Mouse (Mus musculus) embryo, embryonic 9.5 days (tissue): Measurements from ENCODE around the gene Nhlrc4.
A peak's percentile ranks its signal among the peaks of the same experiment; 100 is the strongest.

Experiments
- DNase-seq: peaks from one replicate; pipeline ENCODE4 v3.0.0-alpha.2; 2017; ENCODE audit errors: extremely low spot score

Gene Nhlrc4

GRCm38 (mm10) chr17:25958771-25959494 lies 14.2 kb upstream of the Nhlrc4 start:
- no peak for DNase-seq

GRCm38 (mm10) chr17:25957586-25958051 lies 12.9 kb upstream of the Nhlrc4 start:
- DNase-seq: no peak

GRCm38 (mm10) chr17:25956631-25957030 lies 11.9 kb upstream of the Nhlrc4 start:
- no peak for DNase-seq

GRCm38 (mm10) chr17:25956201-25956600 lies 11.4 kb upstream of the Nhlrc4 start:
- DNase-seq: no peak

GRCm38 (mm10) chr17:25955736-25956135 lies 11.0 kb upstream of the Nhlrc4 start:
- DNase-seq: no peak

GRCm38 (mm10) chr17:25954671-25955070 lies 9.9 kb upstream of the Nhlrc4 start:
- no peak for DNase-seq

GRCm38 (mm10) chr17:25953161-25953560 lies 8.4 kb upstream of the Nhlrc4 start:
- no peak for DNase-seq

DNA sequence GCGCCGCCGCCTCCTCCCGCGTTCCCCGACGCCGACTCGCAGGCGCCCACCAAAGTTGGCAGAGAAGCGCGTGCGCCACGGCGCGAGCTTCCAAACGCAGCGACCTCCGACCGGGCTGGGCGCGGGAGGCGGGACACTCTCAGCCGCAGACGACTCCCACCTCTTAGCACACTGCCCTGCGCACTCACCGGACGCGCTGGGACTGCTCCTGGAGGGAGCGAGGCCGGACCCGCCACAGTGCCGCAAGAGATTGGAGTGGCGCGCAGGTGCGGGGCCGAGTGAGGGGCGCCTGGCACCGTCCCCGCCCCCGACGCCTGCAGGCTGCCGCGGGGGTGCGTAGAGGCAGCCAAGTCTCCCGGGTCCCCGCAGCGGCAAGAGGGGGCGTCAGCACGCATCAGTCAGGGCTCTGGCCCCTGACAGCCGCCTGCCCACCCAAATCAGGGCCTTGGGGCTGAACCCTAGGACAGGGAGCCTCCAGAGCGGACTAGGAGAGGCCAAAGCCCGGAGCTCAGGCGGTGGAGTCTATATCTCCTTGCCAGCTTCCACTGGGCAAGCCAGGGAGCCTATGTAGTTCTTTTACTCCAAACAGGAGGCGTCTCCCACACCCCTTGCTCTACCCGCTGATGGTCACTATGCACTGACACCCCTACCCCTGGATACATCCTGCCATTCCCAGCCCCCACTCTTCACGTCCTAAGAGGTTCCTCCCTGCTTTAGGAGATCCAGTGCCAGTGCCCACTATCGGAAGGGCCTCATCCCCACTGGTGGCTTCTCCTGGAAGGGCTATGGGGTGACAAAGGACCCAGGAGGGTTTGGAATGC lies 7.3 kb upstream of the Nhlrc4 start, which contains the start of gene A930017K11Rik:
Gene A930017K11Rik, minus strand, starts transcription at position 763 of the 821 bp plus-strand sequence.
- DNase-seq: no peak

DNA sequence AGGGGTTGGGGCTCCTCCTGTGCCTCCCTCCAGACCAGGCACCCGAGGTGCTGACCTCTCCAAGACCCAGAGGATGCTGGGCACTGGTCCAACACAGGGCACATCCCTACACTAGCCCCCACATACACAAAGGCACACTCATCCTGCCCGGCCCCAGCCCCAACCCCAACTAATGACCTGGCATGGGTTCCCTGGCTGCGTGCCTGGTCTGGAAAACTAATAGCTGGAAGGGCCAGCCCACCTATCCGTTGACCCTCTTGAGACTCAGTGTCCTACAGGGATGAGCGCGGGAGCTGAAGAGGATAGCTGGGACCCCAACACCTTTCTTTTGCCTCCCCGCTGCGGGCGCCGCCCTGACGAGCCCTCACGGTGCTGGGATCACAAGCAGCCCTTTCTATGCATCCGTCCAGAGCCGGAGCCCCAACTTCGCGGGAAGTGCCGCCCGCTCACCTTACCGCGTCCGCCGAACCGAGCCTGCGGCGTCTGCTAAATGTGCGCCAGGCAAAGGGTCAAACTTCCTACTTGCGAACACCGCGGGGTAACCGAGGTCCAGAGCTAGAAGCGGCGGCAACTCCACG lies 6.6 kb upstream of the Nhlrc4 start:
- DNase-seq: peak; percentile 47

DNA sequence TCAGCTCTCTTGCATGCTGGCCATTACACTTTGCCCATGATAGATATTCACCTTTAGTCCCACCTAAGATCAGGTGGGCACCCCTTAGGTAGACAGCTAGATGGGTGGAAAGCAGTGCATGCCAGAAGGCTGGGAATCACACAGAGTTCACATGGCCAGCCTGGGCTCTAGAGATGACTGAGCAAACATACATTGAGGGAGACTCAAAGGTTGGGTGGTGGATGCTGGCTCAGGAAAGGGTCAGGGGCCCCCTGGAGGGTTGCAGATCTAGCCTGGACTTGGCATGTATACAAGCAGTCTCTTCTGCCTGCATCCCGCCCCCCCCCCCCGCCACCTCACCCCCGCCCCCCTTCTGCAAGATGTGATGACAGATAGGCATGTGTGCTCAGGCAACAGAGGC lies 5.9 kb upstream of the Nhlrc4 start:
- no peak for DNase-seq

DNA sequence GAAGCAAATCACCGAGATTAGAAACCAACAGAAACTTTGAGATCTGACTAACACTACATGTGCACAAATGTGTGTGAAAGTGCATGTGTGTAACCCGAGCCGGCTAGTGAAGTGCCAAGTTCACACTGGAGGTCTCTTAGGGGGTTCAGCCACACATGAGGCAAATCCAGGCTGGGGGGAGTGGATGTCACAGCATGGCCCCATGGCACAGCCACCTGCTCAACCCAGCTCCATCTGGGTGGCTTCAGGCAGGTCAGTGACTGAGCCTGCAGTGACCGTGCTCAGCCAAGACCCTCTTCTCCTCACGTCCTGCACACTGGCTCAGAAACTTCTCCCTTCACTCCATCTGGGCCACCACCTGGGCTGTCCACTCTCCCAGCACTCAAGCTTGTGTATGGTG lies 5.2 kb upstream of the Nhlrc4 start:
- DNase-seq: no peak

DNA sequence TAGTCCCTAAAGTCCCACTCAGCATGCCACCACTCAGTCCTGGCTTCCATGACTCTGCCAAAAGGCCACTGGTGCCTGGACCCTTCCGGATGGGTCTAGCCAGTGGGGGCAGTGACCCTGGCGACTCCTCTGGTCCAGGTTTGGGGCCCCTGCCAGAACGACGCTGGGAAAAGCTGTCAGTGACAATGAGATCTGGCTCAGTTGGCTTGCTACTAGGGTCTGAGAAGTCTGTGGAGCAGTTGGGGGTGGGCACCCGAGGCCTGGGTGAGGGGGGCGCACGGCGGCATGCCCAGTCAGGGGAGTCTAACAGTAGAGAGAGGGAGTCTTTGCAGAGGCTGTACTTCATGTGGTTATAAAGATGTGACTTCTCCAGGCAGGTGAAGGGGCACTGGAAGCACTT lies 3.3 kb upstream of the Nhlrc4 start:
- DNase-seq: no peak

DNA sequence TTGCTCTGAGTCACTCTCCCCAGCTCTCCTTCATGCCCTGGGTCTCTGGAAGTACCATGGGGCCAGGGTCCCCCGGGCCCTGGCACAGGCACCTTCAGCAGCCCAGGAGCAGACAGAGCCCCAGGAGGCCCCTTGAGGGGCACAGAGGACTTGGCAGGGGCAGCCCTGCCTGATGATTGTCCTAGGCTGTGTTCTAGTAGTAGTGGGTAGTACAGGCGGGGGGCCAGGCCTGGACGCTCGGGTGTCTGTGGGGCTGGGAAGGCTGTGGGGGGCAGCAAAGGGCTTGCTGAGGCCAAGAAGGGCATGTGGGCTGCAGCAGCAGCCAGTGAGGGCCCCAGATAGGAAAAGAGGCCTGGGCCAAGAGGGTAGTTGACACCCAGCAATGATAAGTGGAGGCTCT lies 2.8 kb upstream of the Nhlrc4 start:
- DNase-seq: no peak

DNA sequence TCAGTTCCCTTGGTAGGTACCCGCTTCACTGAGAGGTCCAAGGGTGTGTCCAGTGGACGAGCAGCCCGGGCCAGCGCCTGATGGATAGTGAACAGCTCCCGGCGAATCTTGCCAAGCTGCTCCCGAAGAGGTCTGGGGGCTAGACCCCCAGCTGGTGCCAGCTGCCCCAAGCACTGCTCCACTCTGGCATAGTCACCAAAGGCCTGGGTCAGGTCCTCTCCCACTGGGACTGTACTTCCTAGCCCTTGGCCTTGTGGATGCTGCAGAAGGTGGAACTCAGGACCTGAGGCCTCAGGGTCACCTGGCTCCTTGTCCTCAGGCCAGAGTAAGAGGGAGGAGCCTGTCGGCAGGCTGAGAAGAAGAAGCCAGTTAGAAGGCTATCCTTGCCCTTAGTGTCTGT lies 2.1 kb upstream of the Nhlrc4 start:
- DNase-seq: no peak

GRCm38 (mm10) chr17:25946349-25946748 lies 1.6 kb upstream of the Nhlrc4 start:
- no peak for DNase-seq

GRCm38 (mm10) chr17:25945517-25946155 lies 875 bp upstream of the Nhlrc4 start:
- DNase-seq: no peak

DNA sequence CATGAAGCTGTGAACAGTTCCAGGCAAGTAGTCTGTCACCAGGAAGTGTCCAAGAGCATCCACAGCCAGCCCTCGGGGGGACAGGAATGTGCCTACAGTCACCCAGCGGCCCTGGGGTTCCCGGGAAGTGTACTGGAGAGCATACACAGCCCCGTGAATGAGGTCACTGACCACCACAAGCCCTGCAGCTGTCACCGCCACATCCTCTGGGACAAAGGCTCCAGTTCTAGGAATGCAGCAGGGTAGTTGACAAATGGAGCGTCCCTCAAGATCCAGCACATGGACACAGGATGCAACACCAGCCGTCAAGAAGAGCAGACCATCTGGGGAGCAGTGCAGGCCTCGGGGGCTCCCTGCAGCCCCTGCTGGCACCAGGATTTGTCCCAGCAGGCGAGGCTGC lies 992 bp downstream of the Nhlrc4 start:
- DNase-seq: no peak

DNA sequence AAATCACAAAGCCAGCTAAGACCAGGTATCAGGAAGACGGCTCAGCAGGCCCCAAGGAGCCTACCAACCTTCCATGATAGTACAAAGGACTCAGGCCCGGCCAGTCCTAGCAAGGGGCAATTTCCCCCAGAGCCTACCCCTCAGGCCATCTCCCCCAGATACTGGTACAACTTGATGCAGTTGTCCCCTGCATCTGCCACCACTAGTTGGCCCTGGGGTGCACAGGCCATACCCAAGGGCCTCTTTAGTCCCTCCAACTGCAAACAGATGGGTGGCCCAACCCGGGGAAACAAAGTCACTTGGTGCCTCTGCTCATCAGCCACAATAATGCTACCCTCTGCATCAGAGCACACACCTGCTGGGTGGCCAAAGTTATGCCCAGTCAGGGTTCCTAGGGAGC lies 1.5 kb downstream of the Nhlrc4 start:
- no peak for DNase-seq

GRCm38 (mm10) chr17:25942597-25943151 lies 2.1 kb downstream of the Nhlrc4 start:
- DNase-seq: no peak

DNA sequence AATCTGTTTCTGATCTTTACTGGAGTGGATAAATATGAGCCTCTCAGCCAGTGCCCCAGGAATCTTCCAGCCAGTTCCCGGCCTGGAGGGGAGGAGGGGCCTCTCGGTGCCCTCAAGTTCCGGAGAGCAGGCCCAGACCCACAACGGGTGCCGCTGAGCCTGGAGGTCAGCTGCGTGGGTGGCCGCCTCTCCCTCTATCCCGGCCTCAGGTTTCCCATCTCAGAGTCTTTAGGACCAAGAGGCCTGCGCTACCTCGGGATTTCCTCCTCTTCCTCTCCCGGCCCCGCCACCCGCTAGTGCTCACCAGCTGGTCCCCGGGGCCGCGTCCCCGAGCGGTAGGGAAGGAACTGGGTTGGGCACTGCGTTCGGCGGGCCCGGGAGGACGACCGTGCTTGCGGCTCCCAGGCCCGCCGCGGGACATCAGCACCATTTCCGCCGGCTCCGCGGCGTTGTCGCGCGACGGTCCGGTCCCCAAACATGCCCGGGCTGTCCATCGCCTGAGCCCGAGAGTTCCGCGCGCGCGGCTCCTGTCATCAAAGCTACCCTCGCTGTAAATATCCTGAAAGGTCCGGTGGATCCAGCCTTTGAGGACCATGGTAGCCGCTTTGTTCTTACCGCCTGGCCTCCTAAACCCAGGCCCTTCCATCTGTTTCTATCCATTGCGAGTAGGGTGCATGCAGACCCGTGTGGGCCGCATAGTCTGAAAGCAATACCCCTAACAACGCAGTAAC lies 3.1 kb downstream of the Nhlrc4 start:
- DNase-seq: peak; percentile 83

DNA sequence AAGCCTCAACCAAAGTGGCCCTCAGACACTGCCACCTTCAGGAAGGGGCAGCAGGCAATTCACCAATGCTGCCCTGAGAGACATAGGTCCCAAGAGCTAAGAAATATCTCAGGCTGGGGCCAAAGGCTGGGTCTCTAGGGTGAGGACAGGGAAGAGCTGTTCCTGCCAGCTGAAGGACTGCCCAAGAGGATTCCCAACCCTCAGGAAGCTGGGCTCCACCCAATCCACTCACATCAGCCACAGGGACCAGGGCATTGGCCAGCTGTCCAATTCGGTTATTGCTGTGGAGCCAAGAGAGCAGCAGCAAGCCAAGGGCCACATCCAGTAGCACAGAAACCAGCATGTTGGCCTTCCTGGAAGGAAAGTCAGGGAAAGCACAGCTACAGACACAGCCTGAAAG lies 10.2 kb downstream of the Nhlrc4 start:
- DNase-seq: no peak
